Mouse (Mus musculus): ENCODE measurements around the gene AL731706.2.

DNA sequence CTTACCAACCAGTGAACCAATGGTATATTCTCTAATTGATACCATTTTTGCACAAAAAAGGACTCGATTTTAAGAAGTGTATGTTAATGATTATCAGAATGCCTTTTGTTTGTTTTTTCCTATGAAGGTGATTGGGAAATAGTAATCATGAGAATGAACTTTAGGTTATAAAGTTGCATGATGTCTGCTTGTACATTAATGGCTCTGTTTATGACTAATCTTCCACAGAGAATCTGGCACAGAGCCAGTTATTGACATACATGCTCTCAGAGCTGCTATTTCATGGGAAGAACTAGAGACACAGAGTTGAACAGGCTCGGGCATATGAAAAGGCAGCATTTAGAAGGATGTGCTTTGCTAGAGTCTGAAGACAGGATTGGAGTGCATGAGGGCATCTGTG is 10.7 kb upstream of the AL731706.2 start:
- TF ChIP-seq CTCF (IDR thresholded peaks at IDR 0.05; ENCODE audit: control insufficient read depth, insufficient read depth, insufficient replicate concordance, low read depth, low read length): no peak
- no peak for TF ChIP-seq POLR2A (IDR thresholded peaks at IDR 0.05; ENCODE audit: control insufficient read depth, low read depth, low read length)
